Mouse (Mus musculus) c-Kit-positive CD71-positive TER-119-positive erythroid progenitor cells, embryonic 14.5 days (primary cell): ENCODE results near the gene BC024978.

Experiments
- DNase-seq: peaks from one replicate; pipeline ENCODE4 v3.0.0-alpha.2; 2013; ENCODE audit warnings: low spot score

BC024978 gene

GRCm38 (mm10) chr7:27195681-27196611, at the start of gene BC024978, which contains the start of gene Snrpa:
Gene BC024978, plus strand, starts transcription at chr7:27195781.
Gene Snrpa, minus strand, starts transcription at chr7:27196271.
- peak; percentile 99 for DNase-seq

DNA sequence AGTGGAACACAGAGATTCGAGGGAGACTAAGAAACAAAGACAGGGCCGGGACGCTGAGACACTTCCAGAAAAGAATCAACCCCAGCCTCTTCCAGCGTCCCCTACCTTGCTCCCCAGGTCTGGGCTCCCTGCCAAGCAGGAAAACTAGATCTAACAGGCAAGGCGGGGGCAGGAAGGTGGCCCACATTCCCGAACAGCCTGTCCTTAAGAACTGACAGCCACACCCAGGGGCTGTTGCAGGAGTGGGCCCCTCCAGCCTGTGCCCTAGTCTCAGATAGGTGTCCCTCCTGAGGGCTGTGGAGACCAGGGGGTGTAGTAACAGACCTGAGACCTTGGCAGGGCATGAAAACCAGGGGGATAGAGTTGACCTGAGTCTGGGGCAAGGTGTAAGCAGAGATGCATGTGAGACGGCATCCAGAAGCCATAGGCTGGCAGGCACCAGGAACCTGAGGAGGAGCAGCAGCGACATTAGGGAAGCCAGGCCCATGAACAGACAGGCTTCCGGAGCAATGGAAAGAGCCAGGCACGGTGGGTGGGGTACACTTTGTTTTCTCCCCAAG, 42.3 kb upstream of the BC024978 start, which contains the start of gene Cyp2t4:
Gene Cyp2t4, plus strand, starts transcription at position 510 of the 560 bp plus-strand sequence.
- no peak for DNase-seq

DNA sequence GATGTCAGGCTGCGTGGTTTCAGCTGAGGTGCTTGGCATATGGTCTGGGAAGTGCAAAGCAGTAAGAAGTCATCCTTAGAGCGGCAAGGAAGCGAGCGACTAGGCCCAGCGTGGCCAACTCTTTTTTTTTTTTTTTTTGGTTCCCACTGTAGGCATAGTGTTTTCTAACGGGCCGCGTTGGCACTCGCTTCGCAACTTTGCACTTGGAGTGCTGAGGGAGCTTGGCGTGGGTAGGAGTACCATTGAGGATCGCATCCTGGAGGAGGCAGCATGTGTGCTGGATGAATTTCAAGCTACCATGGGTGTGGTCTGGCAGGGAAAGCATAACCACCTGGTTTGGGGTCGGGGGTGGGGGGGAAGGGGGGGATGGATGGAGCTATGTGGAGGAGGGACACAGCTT, 39.6 kb upstream of the BC024978 start:
- no peak for DNase-seq

GRCm38 (mm10) chr7:27158171-27158570, 37.4 kb upstream of the BC024978 start:
- no peak for DNase-seq

DNA sequence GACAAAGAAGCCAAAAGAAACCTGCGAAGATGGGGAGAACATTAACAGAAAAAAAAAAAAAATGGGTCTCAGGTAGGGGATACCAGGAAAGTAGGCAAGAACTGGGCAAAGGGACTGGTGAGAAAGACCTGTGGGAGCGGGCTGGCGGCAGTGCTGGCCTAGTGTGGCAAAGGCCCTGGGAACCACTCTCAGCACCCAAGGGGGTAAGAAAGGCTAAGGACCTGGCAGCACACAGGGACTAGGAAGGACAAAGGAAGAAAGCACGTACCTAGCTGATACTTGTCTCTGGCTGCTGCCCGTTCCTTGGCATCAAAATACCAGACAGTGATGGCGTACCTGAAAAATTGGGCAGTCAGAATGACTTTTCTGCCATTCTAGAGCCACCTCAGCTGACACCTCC, 36.3 kb upstream of the BC024978 start:
- no peak for DNase-seq

- DNase-seq, result peak; percentile 75
These were observed 35.7 kb upstream of the BC024978 start for GRCm38 (mm10) chr7:27159882-27160281.

GRCm38 (mm10) chr7:27160921-27161320, 34.7 kb upstream of the BC024978 start:
- DNase-seq, result no peak

DNA sequence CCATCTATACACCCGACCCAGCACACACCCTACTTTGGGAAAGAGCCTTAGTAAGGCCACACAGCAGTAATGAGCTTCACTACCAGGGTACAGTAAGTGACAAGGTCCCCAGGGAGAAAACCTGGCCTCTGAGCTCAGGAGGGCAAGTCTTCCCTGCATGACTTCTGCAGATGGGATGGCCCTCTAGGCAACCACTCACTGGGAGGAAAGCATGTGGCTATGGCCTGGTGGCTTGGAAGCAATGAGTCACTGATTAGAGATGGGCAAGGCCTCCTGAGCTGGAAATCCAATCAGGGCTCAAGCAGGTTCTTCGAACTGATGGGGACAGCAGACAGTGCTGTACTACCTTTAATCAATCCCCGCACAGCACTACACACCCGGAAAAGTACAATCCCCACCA, 33.8 kb upstream of the BC024978 start:
- no peak for DNase-seq

- DNase-seq, result no peak
These were observed 32.7 kb upstream of the BC024978 start for GRCm38 (mm10) chr7:27162780-27163449.

- no peak for DNase-seq
These were observed 32.2 kb upstream of the BC024978 start for GRCm38 (mm10) chr7:27163450-27163805.

DNA sequence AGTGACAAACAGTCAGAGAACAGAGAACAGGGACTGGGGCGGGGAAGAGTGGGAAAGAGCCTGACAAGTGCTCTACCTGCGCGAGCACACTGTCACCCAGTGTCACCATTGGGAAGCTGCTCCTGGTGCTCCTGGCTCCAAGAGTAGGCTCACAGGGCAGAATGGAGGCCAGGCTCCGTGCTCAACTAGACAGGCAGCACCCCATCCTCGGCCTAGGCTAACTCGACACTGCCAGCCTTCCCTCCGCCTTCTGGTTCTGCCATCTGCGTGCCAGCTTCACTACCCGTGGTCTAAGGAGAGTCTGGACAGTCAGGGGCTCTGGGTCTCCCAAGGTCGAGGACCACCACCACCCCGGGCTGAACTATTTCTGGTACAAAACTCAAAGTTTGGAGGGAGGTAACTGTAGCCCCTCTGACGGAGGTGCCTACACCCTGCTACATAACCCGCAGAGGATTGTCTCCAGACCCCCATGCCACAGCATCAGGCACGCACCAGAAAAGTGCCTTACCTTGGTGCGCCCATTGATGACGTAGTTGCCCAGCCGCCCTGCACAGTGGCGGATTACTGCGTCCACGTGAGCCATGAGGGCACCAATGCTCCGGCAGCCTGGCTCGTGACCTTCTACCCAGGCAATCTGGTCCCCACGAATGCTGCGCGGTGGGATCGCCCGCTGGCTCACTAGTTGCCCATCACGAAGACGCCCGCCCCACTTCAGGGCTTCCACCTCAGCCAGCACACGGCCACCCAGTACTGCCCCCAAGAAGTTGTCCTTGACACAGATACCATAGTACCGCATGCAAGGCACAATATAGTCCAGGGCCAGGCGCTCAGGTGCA, 31.3 kb upstream of the BC024978 start:
- no peak for DNase-seq

DNA sequence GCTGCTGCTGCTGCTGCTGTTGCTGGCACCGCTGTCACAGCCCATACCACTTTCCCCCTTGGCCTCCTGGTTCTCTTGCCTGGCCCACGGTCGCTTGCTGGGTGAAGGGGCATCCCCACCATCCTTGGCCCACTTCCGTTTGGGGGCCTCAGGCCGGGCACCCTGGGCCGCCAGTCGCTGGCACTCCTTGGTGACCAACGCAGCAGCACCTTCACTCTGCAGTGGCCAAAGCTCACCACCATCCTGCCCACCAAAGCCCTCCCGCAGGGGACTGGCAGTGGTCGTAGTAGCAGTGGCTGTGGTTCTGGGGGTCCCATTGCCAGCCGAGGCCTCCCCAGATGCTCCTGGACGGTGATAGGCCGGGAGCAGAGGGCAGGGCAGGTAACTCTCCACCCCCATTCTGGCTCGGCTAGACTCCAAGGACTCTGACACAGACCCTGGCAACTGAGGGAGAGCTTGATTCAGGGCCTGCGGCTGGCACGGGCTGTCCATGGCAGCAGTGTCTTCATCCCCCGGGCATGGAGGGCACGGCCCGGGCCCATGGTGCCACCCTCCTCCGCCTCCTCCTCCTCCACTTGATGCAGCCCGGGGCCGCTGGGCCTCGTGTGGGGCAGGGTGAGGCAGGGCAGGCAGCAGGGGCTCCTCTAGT, 30.4 kb upstream of the BC024978 start:
- no peak for DNase-seq

GRCm38 (mm10) chr7:27165696-27166095, 29.9 kb upstream of the BC024978 start:
- no peak for DNase-seq

DNA sequence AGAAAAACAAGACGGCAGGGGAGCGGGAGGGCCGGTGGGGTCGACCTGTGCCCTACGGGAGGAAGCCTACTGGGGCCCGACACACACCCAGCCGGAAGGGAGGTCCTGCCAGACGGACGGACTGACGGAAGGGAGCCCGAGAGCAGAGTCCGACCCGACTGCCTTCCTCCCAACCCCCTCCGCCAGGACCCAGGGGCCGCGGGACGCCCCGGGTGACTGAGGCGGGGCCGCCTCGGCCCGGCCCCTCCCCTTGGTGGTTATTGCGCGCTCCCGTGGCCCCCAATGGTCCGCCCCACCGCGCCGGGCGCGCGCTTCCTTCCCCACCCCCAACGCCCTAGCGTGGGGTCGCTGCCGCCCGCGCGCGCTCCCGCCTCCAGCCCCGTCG, 29.4 kb upstream of the BC024978 start:
- peak; percentile 67 for DNase-seq

- peak; percentile 93 for DNase-seq
These were observed 28.7 kb upstream of the BC024978 start, which contains the start of gene Egln2 for GRCm38 (mm10) chr7:27166614-27167474. Gene Egln2, minus strand, starts transcription at chr7:27166802.

DNA sequence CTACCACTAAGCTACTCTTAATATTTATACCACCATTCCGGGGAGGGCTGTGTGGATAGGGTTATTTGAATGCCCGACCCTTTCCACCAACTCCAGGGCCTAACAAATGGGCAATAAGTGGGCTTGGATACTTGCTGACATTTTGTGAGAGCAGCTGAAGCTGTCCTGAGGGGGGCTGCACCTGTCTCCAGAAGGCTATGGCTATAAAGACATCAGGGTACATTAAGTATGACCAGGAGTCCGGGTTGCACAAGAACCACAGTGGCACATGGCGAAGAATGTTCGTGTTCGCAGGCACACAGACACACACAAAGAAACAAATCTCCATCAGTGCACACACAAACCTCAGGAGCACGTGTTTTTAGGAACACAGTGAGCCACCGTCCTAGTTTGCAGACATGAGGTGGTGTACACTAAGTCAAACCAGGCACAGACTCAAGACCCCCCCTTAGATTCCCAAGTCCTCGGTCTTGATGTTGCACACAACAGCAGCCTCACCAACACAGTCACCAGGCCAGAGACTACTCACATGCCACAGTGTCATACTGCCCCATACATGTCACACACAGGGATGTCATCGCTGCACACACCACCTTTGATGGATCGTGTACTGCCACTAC, 28.0 kb upstream of the BC024978 start:
- DNase-seq, result no peak

DNA sequence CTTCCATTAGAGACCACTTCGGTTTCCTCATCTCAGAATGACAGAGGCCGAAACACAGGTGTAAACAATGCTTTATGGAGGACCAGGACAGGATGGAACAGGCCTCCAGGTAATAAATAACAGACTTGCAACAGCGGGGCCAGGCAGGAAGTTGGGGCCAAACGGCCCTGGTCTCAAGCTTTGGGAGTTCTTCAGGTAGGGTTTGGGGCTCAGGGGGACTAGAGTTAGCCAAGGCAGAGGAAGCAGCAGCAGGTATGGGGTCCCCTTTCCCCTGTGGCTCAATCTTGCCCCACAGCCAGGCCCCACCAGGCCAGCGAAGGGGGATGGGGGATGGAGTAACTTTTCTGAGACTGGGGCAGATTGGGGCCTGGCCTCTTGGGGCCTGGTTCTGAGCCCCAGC, 27.2 kb upstream of the BC024978 start:
- no peak for DNase-seq

DNA sequence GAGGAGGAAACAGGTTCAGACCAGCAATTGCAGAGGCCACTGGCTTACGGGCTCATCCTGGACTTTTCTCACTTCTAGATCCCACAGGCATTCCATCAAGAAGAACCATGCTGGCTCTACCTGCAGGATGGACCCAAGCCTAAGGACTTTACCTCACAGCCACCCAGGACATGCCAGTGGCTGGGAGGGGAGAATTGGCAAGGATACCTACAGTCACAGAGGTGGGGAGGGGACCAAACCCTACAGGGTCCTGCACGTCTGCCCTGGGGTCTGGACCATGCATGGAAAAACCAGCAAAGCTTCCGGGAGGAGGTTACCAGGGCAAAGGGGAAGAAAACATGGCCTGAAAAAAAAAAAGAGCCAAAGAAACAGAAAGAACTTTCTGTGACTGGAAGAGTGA, 24.6 kb upstream of the BC024978 start:
- no peak for DNase-seq

- DNase-seq, result no peak
These were observed 21.1 kb upstream of the BC024978 start for GRCm38 (mm10) chr7:27174496-27174895.

DNA sequence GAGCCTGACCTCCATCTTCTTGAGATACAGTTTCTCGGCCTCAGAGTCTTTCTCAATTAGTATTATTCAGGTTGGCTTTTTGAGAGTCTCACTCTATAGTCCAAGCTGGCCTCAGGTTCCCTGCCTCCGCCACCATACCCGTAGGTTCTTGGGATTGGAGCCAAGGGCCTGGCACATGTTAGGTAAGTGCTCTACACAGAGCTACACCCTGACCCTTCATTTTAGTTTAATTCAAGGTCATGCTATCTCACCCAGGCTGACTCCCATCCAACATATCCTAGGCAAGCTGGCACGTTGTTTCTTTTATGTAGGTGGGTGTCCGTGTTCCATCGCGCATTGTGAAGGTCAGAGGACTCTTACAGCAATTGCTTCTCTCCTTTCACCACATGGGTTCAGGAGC, 20.7 kb upstream of the BC024978 start:
- DNase-seq, result no peak
